Mouse (Mus musculus): ENCODE measurements around the gene Gltp. TPM values are rescaled to one million over a fixed set of nuclear protein-coding genes. Genes with fewer than 3 reads are reported as not detected.

Gene Gltp
- total RNA-seq, 1 experiment: 17.2 TPM

DNA sequence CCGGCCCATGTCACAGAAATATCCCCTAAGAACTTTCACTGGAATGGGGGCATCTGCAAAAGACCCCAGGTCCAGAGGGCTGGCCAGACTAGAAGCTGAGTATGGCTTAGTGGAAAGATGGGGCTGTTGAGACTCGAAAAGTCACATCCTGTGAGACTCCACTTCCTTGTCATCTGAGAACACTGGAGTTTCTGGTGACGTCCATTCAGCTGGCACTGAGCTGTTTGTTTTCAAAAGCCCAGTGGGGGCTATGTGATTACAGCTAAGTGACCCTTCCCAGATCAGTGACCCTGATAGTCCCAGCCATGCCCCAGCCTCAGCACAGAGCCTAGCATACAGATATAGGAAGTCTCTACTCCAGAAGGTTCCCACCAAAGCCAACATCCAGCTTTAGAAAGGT is 39.3 kb downstream of the Gltp start:
- Histone ChIP-seq H3K36me3 (ENCODE audit: control insufficient read depth, insufficient read depth, low read length, poor library complexity, severe bottlenecking) (no peaks in the 10 kb centered on the region), H3K4me3 (ENCODE audit: insufficient read depth in 1 of 2, low read depth in 1 of 2, low read length in 2 of 2, poor library complexity in 1 of 2, severe bottlenecking in 1 of 2) (no peak overlapping the region), H3K9ac (ENCODE audit: insufficient read depth, low read depth, low read length, poor library complexity, severe bottlenecking) (no peak overlapping the region), H3K9me3 (ENCODE audit: control insufficient read depth, insufficient read depth, low read depth, low read length) (no peaks in the 10 kb centered on the region), H3K4me1 (ENCODE audit: control insufficient read depth in 2 of 2, insufficient read depth in 2 of 2, low read length in 2 of 2, poor library complexity in 1 of 2) (peaks cover 0 to 10% of the 10 kb centered on the region in 2 experiments; a peak in 1 of 4 replicates), H3K27ac (ENCODE audit: insufficient read depth, low read depth, low read length, poor library complexity, severe bottlenecking) (no peak overlapping the region)
- in situ Hi-C loops (cut with MboI; ENCODE audit: low sequenced_read_pairs in 2 of 2, unreplicated experiment in 2 of 2): no loop called here
- no peak for DNase-seq (ENCODE audit: low read depth, low spot score)
- no peak for TF ChIP-seq HCFC1 (IDR thresholded peaks at IDR 0.05; ENCODE audit: borderline replicate concordance, insufficient read depth, low read length)
- no peak for TF ChIP-seq MAFK (IDR thresholded peaks at IDR 0.05; ENCODE audit: insufficient read depth, low read depth, low read length)
- no peak for TF ChIP-seq ZC3H11A (IDR thresholded peaks at IDR 0.05; ENCODE audit: borderline replicate concordance, low read depth, low read length)
- TF ChIP-seq ZNF384 (IDR thresholded peaks at IDR 0.05; ENCODE audit: low read depth, low read length): no peak
- no peak for TF ChIP-seq CHD2 (IDR thresholded peaks at IDR 0.05; ENCODE audit: low read depth, low read length)

- TF ChIP-seq MAFK (IDR thresholded peaks at IDR 0.05; ENCODE audit: insufficient read depth, low read depth, low read length): no peak
- no peak for TF ChIP-seq CHD2 (IDR thresholded peaks at IDR 0.05; ENCODE audit: low read depth, low read length)
- no peak for TF ChIP-seq ZC3H11A (IDR thresholded peaks at IDR 0.05; ENCODE audit: borderline replicate concordance, low read depth, low read length)
- no peak for TF ChIP-seq HCFC1 (IDR thresholded peaks at IDR 0.05; ENCODE audit: borderline replicate concordance, insufficient read depth, low read length)
- no peak for TF ChIP-seq ZNF384 (IDR thresholded peaks at IDR 0.05; ENCODE audit: low read depth, low read length)
- H3K9ac ChIP-seq (ENCODE audit: insufficient read depth, low read depth, low read length, poor library complexity, severe bottlenecking): no peak overlapping the region
- DNase-seq (ENCODE audit: low read depth, low spot score): no peak
These were observed 39.8 kb downstream of the Gltp start for GRCm38 (mm10) chr5:114651002-114651401.

DNA sequence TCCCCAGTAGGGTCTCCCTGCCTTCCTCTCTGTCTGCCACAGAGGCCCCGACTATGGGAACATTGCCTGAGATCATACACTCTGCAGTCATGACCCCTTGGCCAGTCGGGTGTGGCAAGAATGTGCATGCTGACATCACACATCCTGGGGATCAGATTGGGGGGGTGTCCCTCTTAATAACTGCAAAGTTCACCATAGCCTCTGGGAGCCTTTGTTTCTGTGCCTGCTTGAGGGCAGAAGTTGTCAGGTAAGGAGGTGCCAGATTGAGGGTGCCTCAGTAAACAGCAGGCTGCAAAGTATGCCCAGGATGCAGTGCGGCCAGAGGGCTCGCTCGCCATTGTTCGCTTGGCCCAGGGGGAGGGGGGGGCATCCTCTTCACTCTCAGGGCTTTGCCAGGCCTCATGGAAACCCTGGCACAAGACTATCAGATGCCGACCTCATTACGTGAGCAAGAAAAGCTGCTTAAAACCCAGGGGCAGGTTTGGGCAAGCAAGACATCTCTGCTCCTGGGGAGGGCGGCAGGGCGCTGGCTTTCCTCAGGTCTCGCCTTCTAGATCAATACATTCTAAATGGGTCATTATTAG is 42.0 kb downstream of the Gltp start:
- in situ Hi-C loops (cut with MboI; ENCODE audit: low sequenced_read_pairs in 2 of 2, unreplicated experiment in 2 of 2): no loop called here
- H3K36me3 ChIP-seq (ENCODE audit: control insufficient read depth, insufficient read depth, low read length, poor library complexity, severe bottlenecking): no peaks in the 10 kb centered on the region
- no peaks in the 10 kb centered on the region for H3K9me3 ChIP-seq (ENCODE audit: control insufficient read depth, insufficient read depth, low read depth, low read length)
- no peak overlapping the region for H3K27ac ChIP-seq (ENCODE audit: insufficient read depth, low read depth, low read length, poor library complexity, severe bottlenecking)
- H3K9ac ChIP-seq (ENCODE audit: insufficient read depth, low read depth, low read length, poor library complexity, severe bottlenecking): no peak overlapping the region
- H3K4me3 ChIP-seq (ENCODE audit: insufficient read depth in 1 of 2, low read depth in 1 of 2, low read length in 2 of 2, poor library complexity in 1 of 2, severe bottlenecking in 1 of 2): no peak overlapping the region
- TF ChIP-seq ZC3H11A (IDR thresholded peaks at IDR 0.05; ENCODE audit: borderline replicate concordance, low read depth, low read length): no peak
- TF ChIP-seq ZNF384 (IDR thresholded peaks at IDR 0.05; ENCODE audit: low read depth, low read length): no peak
- TF ChIP-seq MAFK (IDR thresholded peaks at IDR 0.05; ENCODE audit: insufficient read depth, low read depth, low read length): no peak
- no peak for TF ChIP-seq HCFC1 (IDR thresholded peaks at IDR 0.05; ENCODE audit: borderline replicate concordance, insufficient read depth, low read length)
- no peak for TF ChIP-seq CHD2 (IDR thresholded peaks at IDR 0.05; ENCODE audit: low read depth, low read length)
- H3K4me1 ChIP-seq (ENCODE audit: control insufficient read depth in 2 of 2, insufficient read depth in 2 of 2, low read length in 2 of 2, poor library complexity in 1 of 2): peaks cover 0 to 12% of the 10 kb centered on the region in 2 experiments; a peak in 2 of 4 replicates
- DNase-seq (ENCODE audit: low read depth, low spot score): no peak

More at GRCm38 (mm10) chr5:114651002-114651401, 39.8 kb downstream of the Gltp start:
- Histone ChIP-seq H3K9me3 (ENCODE audit: control insufficient read depth, insufficient read depth, low read depth, low read length) (no peaks in the 10 kb centered on the region), H3K27ac (ENCODE audit: insufficient read depth, low read depth, low read length, poor library complexity, severe bottlenecking) (no peak overlapping the region), H3K4me1 (ENCODE audit: control insufficient read depth in 2 of 2, insufficient read depth in 2 of 2, low read length in 2 of 2, poor library complexity in 1 of 2) (peaks cover 0 to 12% of the 10 kb centered on the region in 2 experiments; a peak in 2 of 4 replicates), H3K4me3 (ENCODE audit: insufficient read depth in 1 of 2, low read depth in 1 of 2, low read length in 2 of 2, poor library complexity in 1 of 2, severe bottlenecking in 1 of 2) (no peak overlapping the region), H3K36me3 (ENCODE audit: control insufficient read depth, insufficient read depth, low read length, poor library complexity, severe bottlenecking) (no peaks in the 10 kb centered on the region)
- in situ Hi-C loops (cut with MboI; ENCODE audit: low sequenced_read_pairs in 2 of 2, unreplicated experiment in 2 of 2): no loop called here

DNA sequence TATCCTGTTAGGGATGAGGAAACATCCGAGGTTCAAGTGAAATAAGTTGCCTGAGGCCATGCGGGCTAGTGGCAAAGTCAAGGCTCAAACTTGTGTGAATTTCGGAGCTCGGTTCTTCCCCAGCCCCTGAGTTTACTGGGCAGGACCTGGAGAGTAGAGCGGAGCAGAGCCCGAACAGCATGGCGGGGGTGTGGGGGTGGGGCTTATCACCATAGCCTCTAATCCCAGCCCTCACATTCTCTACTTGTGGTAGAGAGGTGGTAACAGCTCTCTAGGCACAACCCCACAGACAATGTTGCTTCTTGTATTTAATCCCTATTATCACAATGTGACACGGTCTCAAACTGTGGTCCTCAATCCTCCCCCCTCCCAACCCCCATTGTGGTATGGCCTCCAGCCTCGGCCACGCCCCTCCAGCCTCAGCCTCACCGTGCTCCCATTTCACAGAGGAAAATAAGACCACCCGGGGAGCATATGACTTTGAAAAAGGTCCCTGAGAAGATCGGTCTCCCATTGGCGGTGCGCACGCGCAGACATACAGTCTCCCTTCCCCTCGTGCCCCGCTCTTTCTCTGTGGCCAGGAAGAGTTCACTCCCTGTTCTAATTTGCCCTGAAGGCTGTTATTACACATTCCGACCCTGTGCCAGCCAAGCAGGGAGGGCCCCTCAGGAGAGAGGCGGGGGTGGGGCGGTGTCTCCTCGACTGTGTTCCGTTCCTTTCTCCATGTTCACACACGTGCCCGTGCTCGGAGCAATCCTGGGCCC is 43.4 kb downstream of the Gltp start:
- H3K27ac ChIP-seq (ENCODE audit: insufficient read depth, low read depth, low read length, poor library complexity, severe bottlenecking): 0 out of 2 replicates have a peak overlapping the region, but pooled peaks have one; percentile 29
- DNase-seq (ENCODE audit: low read depth, low spot score): peak; percentile 80
- no peaks in the 10 kb centered on the region for H3K36me3 ChIP-seq (ENCODE audit: control insufficient read depth, insufficient read depth, low read length, poor library complexity, severe bottlenecking)
- peak overlapping the region; percentile 57 to 67 for H3K4me3 ChIP-seq (ENCODE audit: insufficient read depth in 1 of 2, low read depth in 1 of 2, low read length in 2 of 2, poor library complexity in 1 of 2, severe bottlenecking in 1 of 2)
- no peak for TF ChIP-seq ZC3H11A (IDR thresholded peaks at IDR 0.05; ENCODE audit: borderline replicate concordance, low read depth, low read length)
- no peak for TF ChIP-seq ZNF384 (IDR thresholded peaks at IDR 0.05; ENCODE audit: low read depth, low read length)
- TF ChIP-seq HCFC1 (IDR thresholded peaks at IDR 0.05; ENCODE audit: borderline replicate concordance, insufficient read depth, low read length): no peak
- TF ChIP-seq MAFK (IDR thresholded peaks at IDR 0.05; ENCODE audit: insufficient read depth, low read depth, low read length): no peak
- TF ChIP-seq CHD2 (IDR thresholded peaks at IDR 0.05; ENCODE audit: low read depth, low read length): no peak
- H3K9ac ChIP-seq (ENCODE audit: insufficient read depth, low read depth, low read length, poor library complexity, severe bottlenecking): peak overlapping the region; percentile 62; the same call in 1 of the 2 replicates
- H3K4me1 ChIP-seq (ENCODE audit: control insufficient read depth in 2 of 2, insufficient read depth in 2 of 2, low read length in 2 of 2, poor library complexity in 1 of 2): peaks cover 0 to 12% of the 10 kb centered on the region in 2 experiments; a peak in 2 of 4 replicates
- no peaks in the 10 kb centered on the region for H3K9me3 ChIP-seq (ENCODE audit: control insufficient read depth, insufficient read depth, low read depth, low read length)
- in situ Hi-C loops (cut with MboI; ENCODE audit: low sequenced_read_pairs in 2 of 2, unreplicated experiment in 2 of 2): no loop called here
